Mouse (Mus musculus) liver, embryonic 16.5 days (tissue): Measurements from ENCODE around the gene Iqcn. TPM values are rescaled to one million over a fixed set of nuclear protein-coding genes. Genes with fewer than 3 reads are reported as not detected.

Experiments used
- ATAC-seq: fragments of 200-750 bp; cut with Nextera tagmentation; 2 replicates; pipeline ENCODE4 v1.8.0; 2017; ENCODE audit warnings: low read depth, mild to moderate bottlenecking, moderate number of reproducible peaks, moderate library complexity
- H3K27ac ChIP-seq: fragments of 300-500 bp; sonication (generic); 2 replicates; pipeline ENCODE4 v1.5.1; 2014; ENCODE audit warnings: mild to moderate bottlenecking, low read length
- H3K27me3 ChIP-seq: fragments of 300-500 bp; sonication (generic); 2 replicates; pipeline ENCODE4 v1.6.1; 2014; ENCODE audit warnings: low read depth, low read length, mixed read lengths; ENCODE audit not compliant: control insufficient read depth, insufficient read depth
- H3K36me3 ChIP-seq: fragments of 300-500 bp; sonication (generic); 2 replicates; pipeline ENCODE4 v1.6.1; 2014; ENCODE audit warnings: mild to moderate bottlenecking; ENCODE audit not compliant: control insufficient read depth, insufficient read depth
- H3K4me1 ChIP-seq: fragments of 300-500 bp; sonication (generic); 2 replicates; pipeline ENCODE4 v1.6.1; 2014; ENCODE audit warnings: low read depth, low read length, mixed read lengths; ENCODE audit not compliant: control insufficient read depth
- H3K4me2 ChIP-seq: fragments of 300-500 bp; sonication (generic); 2 replicates; pipeline ENCODE4 v1.6.1; 2014; ENCODE audit warnings: low read depth, low read length, mixed read lengths
- H3K4me3 ChIP-seq: fragments of 300-500 bp; sonication (generic); 2 replicates; pipeline ENCODE4 v1.5.1; 2014; ENCODE audit warnings: low read depth, mild to moderate bottlenecking, low read length
- H3K9ac ChIP-seq: fragments of 300-500 bp; sonication (generic); 2 replicates; pipeline ENCODE4 v1.6.1; 2014; ENCODE audit warnings: low read depth, low read length
- H3K9me3 ChIP-seq: fragments of 300-500 bp; sonication (generic); replicated peaks from 2 replicates; pipeline ENCODE4 v1.6.1; 2016; ENCODE audit warnings: low read length; ENCODE audit not compliant: control insufficient read depth
- WGBS: fragments of 180-500 bp; shearing (Covaris S2); extraction: QIAGEN DNeasy Blood & Tissue Kit; methylation state at CpG from one replicate; pipeline ENCODE4 v1.1.7; 2014; ENCODE audit not compliant: insufficient replicate concordance; 5-methylcytosine and 5-hydroxymethylcytosine counted together
- polyA plus RNA-seq: library from polyadenylated mRNA; unstranded; fragments of >200 nt; fragmentation: Nextera tagmentation; extraction: Ambion mirVana; gene quantifications from 2 replicates; pipeline ENCODE4 v1.2.1, GENCODE M21; 2015

Gene Iqcn
- polyA plus RNA-seq, 1 experiment from 2014 or later, result not detected

DNA sequence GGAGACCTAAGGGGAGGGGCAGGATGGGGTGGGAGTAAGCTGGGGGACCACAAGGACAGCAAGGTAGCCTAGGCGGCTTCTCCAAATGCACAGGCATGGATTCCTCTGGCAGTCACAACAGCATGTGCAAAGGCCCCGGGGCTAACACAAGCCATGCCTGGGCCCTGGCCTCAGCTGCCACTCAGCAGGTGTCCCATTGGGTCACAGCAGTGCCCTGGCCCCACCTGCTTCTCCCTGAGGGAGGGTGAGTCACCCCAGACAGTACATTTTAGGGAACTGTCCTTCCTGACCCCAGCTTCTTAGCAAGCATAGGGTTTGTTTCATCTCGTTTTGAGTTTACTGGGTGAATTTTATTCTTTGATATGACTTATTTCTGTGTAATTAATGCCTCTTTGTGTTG lies 20.6 kb upstream of the Iqcn start:
- Histone ChIP-seq H3K36me3 (peaks cover 7% of the 10 kb centered on the region), H3K9ac (no peak overlapping the region), H3K27me3 (no peaks in the 10 kb centered on the region), H3K4me3 (no peak overlapping the region), H3K4me1 (peaks cover 38% of the 10 kb centered on the region), H3K4me2 (no peak overlapping the region), H3K27ac (no peak overlapping the region), H3K9me3 (no peaks in the 10 kb centered on the region)
- 45% methylated on average over 3 of the region's 3 CpGs for WGBS
- no peak for ATAC-seq

DNA sequence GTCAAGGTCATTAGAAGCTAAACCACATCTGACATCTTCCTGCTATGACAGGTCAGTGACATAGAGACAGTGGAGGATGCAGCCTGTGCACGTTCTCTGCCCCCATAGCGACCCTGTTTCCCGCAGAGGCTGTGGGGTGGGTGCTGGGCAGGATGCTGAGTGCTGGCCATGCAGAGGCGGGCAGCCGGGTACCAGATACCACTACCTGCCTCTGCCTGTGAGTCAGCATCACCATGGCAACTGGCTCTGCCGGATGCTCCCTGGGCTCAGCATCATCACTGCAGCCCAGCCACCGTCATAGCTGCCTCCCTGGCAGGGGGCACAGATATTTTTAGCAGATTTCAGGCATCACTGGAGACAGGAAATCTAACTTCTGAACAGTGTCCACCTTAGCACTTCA lies 19.0 kb upstream of the Iqcn start:
- Histone ChIP-seq H3K4me2 (no peak overlapping the region), H3K9ac (no peak overlapping the region), H3K9me3 (no peaks in the 10 kb centered on the region), H3K27ac (no peak overlapping the region), H3K4me1 (peaks cover 23% of the 10 kb centered on the region), H3K4me3 (no peak overlapping the region), H3K36me3 (no peaks in the 10 kb centered on the region), H3K27me3 (no peaks in the 10 kb centered on the region)
- no peak for ATAC-seq
- whole genome bisulfite sequencing, result 55% methylated on average over 7 of the region's 7 CpGs

DNA sequence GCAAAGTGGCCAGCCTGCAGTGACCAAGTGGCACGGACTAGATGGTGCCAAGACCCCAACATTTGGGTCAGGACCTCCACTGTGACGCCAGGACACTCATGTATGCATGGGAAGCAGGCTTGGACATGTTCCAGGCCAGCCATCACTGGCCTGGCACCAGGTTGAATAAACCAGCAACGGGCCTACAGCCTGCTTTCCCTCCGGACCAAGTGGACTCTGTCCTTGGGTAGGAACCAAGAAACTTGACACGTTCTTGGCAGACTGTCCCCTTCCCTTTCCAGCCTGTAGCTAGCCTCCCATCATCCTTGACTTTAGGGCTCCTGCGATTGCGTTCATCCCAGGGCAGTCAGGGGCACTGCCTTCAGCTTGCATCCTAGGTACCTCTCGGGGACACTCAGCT lies 15.7 kb upstream of the Iqcn start:
- no peak overlapping the region for H3K27ac ChIP-seq
- WGBS, result 69% methylated on average over 8 of the region's 8 CpGs
- H3K27me3 ChIP-seq, result peaks cover 2% of the 10 kb centered on the region; the same call in 1 of the 2 replicates
- no peaks in the 10 kb centered on the region for H3K36me3 ChIP-seq
- no peak overlapping the region for H3K4me3 ChIP-seq
- H3K4me1 ChIP-seq, result peaks cover 4% of the 10 kb centered on the region
- no peak for ATAC-seq
- H3K4me2 ChIP-seq, result no peak overlapping the region
- no peaks in the 10 kb centered on the region for H3K9me3 ChIP-seq
- no peak overlapping the region for H3K9ac ChIP-seq

DNA sequence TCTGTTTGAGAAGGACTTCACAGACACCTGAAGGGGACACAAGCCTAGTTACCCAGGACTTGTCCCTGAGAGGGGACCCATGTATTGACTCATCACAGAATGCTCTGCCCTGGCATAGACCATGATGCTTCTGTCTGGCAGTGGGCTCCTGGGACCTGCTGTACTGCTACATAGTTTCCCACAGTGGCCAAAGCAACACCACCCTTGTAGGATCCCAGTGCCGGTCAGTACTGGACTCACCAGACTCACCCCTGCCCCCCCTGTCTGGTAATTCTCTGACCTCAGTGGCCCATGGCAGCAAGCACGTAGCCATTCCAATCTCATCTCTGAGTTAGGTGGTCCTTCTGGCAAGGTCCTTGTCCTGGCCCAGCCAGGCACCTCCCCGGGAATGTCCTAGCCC lies 15.1 kb upstream of the Iqcn start:
- Histone ChIP-seq H3K27ac (no peak overlapping the region), H3K9ac (no peak overlapping the region), H3K4me1 (peaks cover 4% of the 10 kb centered on the region), H3K36me3 (no peaks in the 10 kb centered on the region), H3K9me3 (no peaks in the 10 kb centered on the region), H3K27me3 (peaks cover 2% of the 10 kb centered on the region; the same call in 1 of the 2 replicates), H3K4me2 (no peak overlapping the region), H3K4me3 (no peak overlapping the region)
- no peak for ATAC-seq
- 82% methylated on average over 3 of the region's 3 CpGs for WGBS

DNA sequence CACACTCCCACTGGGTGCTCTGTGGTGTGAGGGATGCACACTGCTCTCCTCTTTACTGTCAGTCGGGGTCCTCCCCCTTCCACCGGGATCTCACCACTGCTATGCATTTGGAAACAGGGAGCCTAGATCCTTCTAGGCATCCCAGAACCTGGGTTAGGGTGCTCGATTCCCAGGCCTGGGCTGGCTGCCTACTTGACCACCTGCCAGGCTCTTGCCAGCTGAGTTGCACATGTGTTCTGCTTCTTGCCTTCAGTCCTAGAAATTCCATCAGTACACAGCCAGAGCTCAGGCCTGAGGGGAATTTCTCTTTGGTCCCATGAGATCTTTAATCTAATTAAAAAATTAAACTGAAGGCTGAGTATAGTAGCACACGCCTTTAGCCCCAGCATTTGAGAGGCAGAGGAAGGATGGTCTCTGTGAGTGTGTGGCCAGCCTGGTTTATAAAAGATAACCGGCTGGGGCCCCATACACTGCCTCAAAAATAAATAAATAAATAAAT lies 13.3 kb upstream of the Iqcn start:
- 67% methylated on average over 5 of the region's 5 CpGs for WGBS
- Histone ChIP-seq H3K27me3 (peaks cover 2% of the 10 kb centered on the region; the same call in 1 of the 2 replicates), H3K4me1 (peaks cover 13% of the 10 kb centered on the region), H3K9ac (no peak overlapping the region), H3K36me3 (no peaks in the 10 kb centered on the region), H3K27ac (no peak overlapping the region), H3K9me3 (no peaks in the 10 kb centered on the region), H3K4me2 (no peak overlapping the region), H3K4me3 (no peak overlapping the region)
- no peak for ATAC-seq

DNA sequence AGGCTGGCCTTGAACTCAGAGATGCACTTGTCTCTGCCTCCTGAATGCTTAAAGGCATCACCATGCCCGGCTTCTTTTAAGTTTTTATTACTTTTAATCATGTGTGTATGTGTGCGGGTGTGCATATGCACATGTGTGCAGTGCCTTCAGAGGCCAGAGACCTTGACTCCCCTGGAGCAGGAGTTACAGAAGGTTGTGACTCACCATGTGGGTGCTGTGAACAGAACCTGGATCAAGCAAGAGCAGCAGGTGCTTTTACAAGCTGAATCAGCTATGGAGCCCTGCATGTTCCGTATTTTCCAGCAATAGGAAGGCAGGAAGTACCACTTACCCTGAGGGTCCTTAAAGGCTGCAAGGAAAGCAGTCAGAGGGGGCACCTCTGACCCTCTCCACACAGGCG lies 12.0 kb upstream of the Iqcn start:
- Histone ChIP-seq H3K9me3 (no peaks in the 10 kb centered on the region), H3K27me3 (peaks cover 2% of the 10 kb centered on the region; the same call in 1 of the 2 replicates), H3K9ac (no peak overlapping the region), H3K27ac (no peak overlapping the region), H3K4me2 (no peak overlapping the region), H3K4me1 (peaks cover 26% of the 10 kb centered on the region), H3K4me3 (no peak overlapping the region), H3K36me3 (no peaks in the 10 kb centered on the region)
- no peak for ATAC-seq
- WGBS, result 76% methylated on average over 4 of the region's 4 CpGs

DNA sequence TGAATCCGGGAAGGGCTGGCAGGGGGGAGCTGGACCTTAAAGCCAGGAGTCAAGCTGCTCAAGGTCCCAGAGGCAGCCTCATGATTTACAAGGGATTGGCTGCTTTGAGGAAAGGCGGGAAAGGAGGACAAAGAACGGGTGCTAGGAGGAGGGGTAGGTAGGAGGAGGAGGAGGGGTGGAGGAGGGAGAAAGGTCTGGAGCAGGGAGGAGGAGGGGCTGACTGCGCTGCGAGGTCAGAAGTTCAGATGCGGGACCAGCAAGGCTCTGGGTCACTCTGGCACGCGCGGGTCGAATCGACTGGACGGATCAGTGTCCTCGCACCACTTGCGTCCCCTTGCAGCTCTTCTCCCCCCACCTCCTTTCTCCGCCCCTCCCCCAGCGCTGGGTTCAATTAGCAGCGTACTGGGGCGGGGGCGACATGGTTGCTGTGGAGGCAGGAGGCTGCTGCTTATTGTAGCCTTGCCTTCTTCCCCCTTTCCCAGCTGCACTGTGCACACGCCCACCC lies 11.5 kb upstream of the Iqcn start:
- peaks cover 31% of the 10 kb centered on the region for H3K4me1 ChIP-seq
- no peak overlapping the region for H3K27ac ChIP-seq
- no peaks in the 10 kb centered on the region for H3K9me3 ChIP-seq
- H3K4me2 ChIP-seq, result peak overlapping the region; percentile 38
- no peak overlapping the region for H3K4me3 ChIP-seq
- 12% methylated on average over 20 of the region's 20 CpGs for WGBS
- no peaks in the 10 kb centered on the region for H3K36me3 ChIP-seq
- H3K9ac ChIP-seq, result no peak overlapping the region
- H3K27me3 ChIP-seq, result peaks cover 2% of the 10 kb centered on the region; the same call in 1 of the 2 replicates
- no peak for ATAC-seq

DNA sequence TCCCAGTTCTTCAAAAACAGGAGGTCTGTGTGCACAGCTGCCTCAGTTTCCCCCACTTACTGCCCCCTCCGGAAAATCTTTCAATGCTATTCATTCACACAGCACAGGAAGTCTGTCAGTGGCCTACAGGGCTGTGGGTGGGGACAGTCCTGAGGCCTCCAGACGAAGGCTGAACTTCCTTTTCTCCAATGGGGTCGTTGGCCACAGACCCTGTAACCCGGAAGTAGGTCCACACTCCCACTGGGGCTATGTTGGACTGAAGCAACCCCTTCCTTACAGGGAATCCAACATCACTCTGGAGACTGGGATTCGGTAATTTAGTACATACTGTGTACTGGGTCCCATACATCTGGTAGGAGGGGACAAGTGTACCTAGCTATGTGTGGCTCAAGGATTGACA lies 9.6 kb upstream of the Iqcn start:
- 24% methylated on average over 5 of the region's 5 CpGs for WGBS
- H3K4me2 ChIP-seq, result no peak overlapping the region
- H3K27me3 ChIP-seq, result peaks cover 2% of the 10 kb centered on the region; the same call in 1 of the 2 replicates
- H3K36me3 ChIP-seq, result no peaks in the 10 kb centered on the region
- peaks cover 46% of the 10 kb centered on the region for H3K4me1 ChIP-seq
- no peaks in the 10 kb centered on the region for H3K9me3 ChIP-seq
- H3K27ac ChIP-seq, result no peak overlapping the region
- no peak for ATAC-seq
- no peak overlapping the region for H3K4me3 ChIP-seq
- no peak overlapping the region for H3K9ac ChIP-seq

DNA sequence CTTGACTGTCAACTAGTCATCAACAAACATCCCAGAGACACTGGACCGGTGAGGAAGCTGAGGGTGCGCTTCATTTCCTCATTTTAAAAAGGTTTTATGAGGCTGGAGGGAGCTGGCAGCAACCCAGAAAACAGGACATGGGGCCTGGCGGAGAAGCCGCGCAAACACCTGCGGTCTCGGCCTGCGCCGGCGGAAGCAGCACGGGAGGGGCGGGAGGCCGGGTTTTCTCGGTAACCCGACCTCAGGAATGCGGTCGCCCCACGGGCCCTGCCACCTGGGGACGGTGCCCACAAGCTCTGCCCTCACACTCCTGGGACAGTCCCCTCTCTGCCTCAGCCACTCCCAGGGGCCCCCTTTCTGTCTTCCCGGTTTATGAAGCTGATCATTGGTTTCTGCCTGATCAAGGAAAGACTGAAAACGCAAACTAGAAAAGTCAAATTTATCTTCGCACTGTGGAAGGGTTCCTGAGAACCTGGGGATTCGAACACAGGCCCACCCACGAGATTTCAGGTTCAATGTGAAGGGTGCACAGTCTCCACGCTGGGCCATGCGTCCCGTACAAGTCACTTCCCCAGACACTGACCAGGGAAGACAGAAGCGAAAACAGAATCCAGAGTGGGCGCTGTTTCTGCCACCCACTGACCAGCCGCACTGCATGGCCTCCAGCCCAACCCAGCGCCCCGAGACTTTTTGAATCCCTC lies 7.8 kb upstream of the Iqcn start:
- H3K9ac ChIP-seq, result peak overlapping the region; percentile 78
- H3K4me1 ChIP-seq, result peaks cover 46% of the 10 kb centered on the region
- WGBS, result 16% methylated on average over 32 of the region's 32 CpGs

More for the DNA sequence above, 7.8 kb upstream of the Iqcn start:
- Histone ChIP-seq H3K27ac (peak overlapping the region; percentile 94), H3K4me2 (peak overlapping the region; percentile 84), H3K27me3 (peaks cover 2% of the 10 kb centered on the region; the same call in 1 of the 2 replicates), H3K9me3 (no peaks in the 10 kb centered on the region), H3K4me3 (peak overlapping the region; percentile 35; the same call in 1 of the 2 replicates), H3K36me3 (no peaks in the 10 kb centered on the region)
- no peak for ATAC-seq
